Comparison of ENCODE assay signal across 9 mouse cellular contexts in the genomic region with DNA sequence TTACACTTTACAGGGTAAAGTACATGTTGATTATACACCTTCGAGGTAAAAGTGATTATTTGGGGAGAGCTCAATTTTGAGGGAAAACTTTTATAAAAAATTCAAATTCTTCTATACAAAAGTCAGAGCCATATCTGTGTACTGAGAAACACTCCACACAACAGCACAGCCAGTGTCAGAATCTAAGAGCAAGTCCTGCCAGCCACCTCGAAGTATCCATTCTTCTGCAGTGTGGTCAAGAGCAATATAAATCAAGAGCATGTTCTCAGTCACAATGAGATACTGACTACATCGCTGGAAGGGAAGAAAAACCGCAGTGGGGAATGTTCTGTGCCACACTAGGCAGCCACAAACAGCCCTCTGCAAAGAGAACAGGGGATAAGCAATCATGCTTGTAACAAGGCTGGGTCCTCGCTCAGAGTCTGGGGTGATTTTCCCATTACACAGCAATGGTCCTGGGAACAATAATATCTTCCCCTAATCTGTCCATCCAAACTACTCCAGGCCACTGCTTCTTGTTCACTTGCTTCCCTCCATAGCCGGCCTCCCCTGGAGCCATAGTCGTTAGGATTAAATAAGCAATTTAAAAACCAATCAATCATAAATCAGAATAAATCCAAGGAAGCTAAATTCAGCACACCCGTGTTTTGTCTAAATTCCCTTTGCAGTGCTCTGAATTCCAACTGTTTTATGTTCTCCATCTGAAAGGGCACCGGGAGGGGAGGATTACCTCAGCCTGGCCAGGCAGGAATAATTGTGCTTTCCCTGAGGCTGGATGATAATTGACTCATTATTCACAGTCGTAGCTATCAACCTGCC. TPM values are rescaled to one million over a fixed set of nuclear protein-coding genes. Genes with fewer than 3 reads are reported as not detected.
A peak's percentile ranks its signal among the peaks of the same experiment; 100 is the strongest.
DNase-seq lines count a peak whose midpoint lies in the region; ATAC-seq and TF ChIP-seq lines count a peak whose summit lies in the region.
"Had no signal": no experiment of that assay in that cellular context is flagged by ENCODE, and none has a peak within 500 bp of the region (broad histone marks: within the 10 kb centered on the region; RNA-seq: fewer than 3 reads in every experiment).

No protein-coding gene starts in this region.

- 0 out of 2 replicates have a peak overlapping the region, but pooled peaks have one; percentile 8 for H3K27ac ChIP-seq in forebrain, embryonic 16.5 days (ENCODE audit: low read length)
- H3K27ac ChIP-seq in midbrain, embryonic 12.5 days (replicated peaks), result peak overlapping the region; percentile 80

- H3K27me3 ChIP-seq in forebrain, embryonic 16.5 days (replicated peaks; ENCODE audit: control insufficient read depth, insufficient read depth, low read length), result no peaks in the 10 kb centered on the region
- H3K27me3 ChIP-seq in midbrain, embryonic 12.5 days, result peaks cover 3% of the 10 kb centered on the region; the same call in 1 of the 2 replicates

- H3K9me3 ChIP-seq in forebrain, embryonic 16.5 days (ENCODE audit: control insufficient read depth, low read length), result no peaks in the 10 kb centered on the region
- no peaks in the 10 kb centered on the region for H3K9me3 ChIP-seq in midbrain, embryonic 12.5 days

- H3K4me2 ChIP-seq in forebrain, embryonic 16.5 days (ENCODE audit: low read length), result no peak overlapping the region
- H3K4me2 ChIP-seq in midbrain, embryonic 12.5 days (replicated peaks), result 0 out of 2 replicates have a peak overlapping the region, but pooled peaks have one; percentile 3

- H3K4me3 ChIP-seq in forebrain, embryonic 16.5 days (replicated peaks; ENCODE audit: low read length), result no peak overlapping the region
- no peak overlapping the region for H3K4me3 ChIP-seq in midbrain, embryonic 12.5 days

- peak; percentile 88 for ATAC-seq in forebrain, embryonic 16.5 days
- peak; percentile 76 for ATAC-seq in midbrain, embryonic 12.5 days (ENCODE audit: low FRiP score, low read depth)
- no peak for ATAC-seq in megakaryocyte-erythroid progenitor cell, adult 5-6 weeks (replicated peaks; ENCODE audit: low FRiP score, low TSS enrichment, poor library complexity, severe bottlenecking)

- TF ChIP-seq CTCF in brain, embryonic 14.5 days (IDR thresholded peaks at IDR 0.05; ENCODE audit: borderline replicate concordance, extremely low read depth, insufficient read depth, insufficient read length), result no peak

- 8% methylated on average over 10 of the region's 10 CpGs for WGBS in forebrain, embryonic 16.5 days
- 19% methylated on average over 10 of the region's 10 CpGs for WGBS in midbrain, embryonic 12.5 days

- H3K9ac ChIP-seq in forebrain, embryonic 16.5 days (replicated peaks; ENCODE audit: low read depth, low read length), result no peak overlapping the region
- no peak overlapping the region for H3K9ac ChIP-seq in midbrain, embryonic 12.5 days (replicated peaks)

- DNase-seq in brain, embryonic 14.5 days (ENCODE audit: low read depth), result peak; percentile 94
- peak; percentile 47 to 49 for DNase-seq in cerebellum, postnatal 14 days
- DNase-seq in spleen, adult 18-20 months, result no peak
- no peak for DNase-seq in kidney, postnatal 14 days
- DNase-seq in layer of hippocampus, postnatal 36 days, result no peak

- peaks cover 10% of the 10 kb centered on the region for H3K4me1 ChIP-seq in forebrain, embryonic 16.5 days (replicated peaks; ENCODE audit: control insufficient read depth, insufficient read depth, low read length)
- peaks cover 32% of the 10 kb centered on the region for H3K4me1 ChIP-seq in midbrain, embryonic 12.5 days

- no peaks in the 10 kb centered on the region for H3K36me3 ChIP-seq in forebrain, embryonic 16.5 days (ENCODE audit: control insufficient read depth, insufficient read depth)
- no peaks in the 10 kb centered on the region for H3K36me3 ChIP-seq in midbrain, embryonic 12.5 days

- TF ChIP-seq POLR2A in brain, embryonic 14.5 days (IDR thresholded peaks at IDR 0.05; ENCODE audit: borderline replicate concordance, extremely low read depth, insufficient read depth, insufficient read length, poor library complexity, severe bottlenecking), result no peak

RNA-seq across cellular contexts. Expression of gene Rag2, which starts 32.3 kb away (rescaled TPM):
- 0.03 TPM in 1 of 2 replicates, not detected in the other for polyA plus RNA-seq in brain, embryonic 14.5 days (2012; rRNA removed)
- polyA plus RNA-seq in forebrain, embryonic 16.5 days (2015; fragmentation: Nextera tagmentation; extraction: Ambion mirVana), result not detected in 2 replicates
- not detected in 2 replicates for polyA plus RNA-seq in midbrain, embryonic 12.5 days (2016; fragmentation: Nextera tagmentation; extraction: Ambion mirVana)
- total RNA-seq in megakaryocyte-erythroid progenitor cell, adult 5-6 weeks (2014; fragmentation: Nextera tagmentation), result 0.35 and 0.90 TPM in 2 replicates
- 0.34 and 2.0 TPM in 2 replicates for total RNA-seq in megakaryocyte-erythroid progenitor cell, adult 5-6 weeks (2017)
- not detected for total RNA-seq in layer of hippocampus, postnatal 36 days (2021)
- total RNA-seq: layer of hippocampus, postnatal 10 days had no signal

RNA-seq across cellular contexts. Expression of gene Rag1, which starts 57.1 kb away (rescaled TPM):
- polyA plus RNA-seq in brain, embryonic 14.5 days (2012; rRNA removed), result 0.11 and 0.16 TPM in 2 replicates
- 0.05 and 0.07 TPM in 2 replicates for polyA plus RNA-seq in forebrain, embryonic 16.5 days (2015; fragmentation: Nextera tagmentation; extraction: Ambion mirVana)
- polyA plus RNA-seq in midbrain, embryonic 12.5 days (2016; fragmentation: Nextera tagmentation; extraction: Ambion mirVana), result 0.06 and 0.10 TPM in 2 replicates
- 0.99 and 2.2 TPM in 2 replicates for total RNA-seq in megakaryocyte-erythroid progenitor cell, adult 5-6 weeks (2014; fragmentation: Nextera tagmentation)
- 0.23 and 1.1 TPM in 2 replicates for total RNA-seq in megakaryocyte-erythroid progenitor cell, adult 5-6 weeks (2017)
- under 1 TPM; 0.10 to 0.12 TPM for total RNA-seq in layer of hippocampus, postnatal 36 days (2021)

RNA-seq across cellular contexts. Expression of gene B230118H07Rik, which starts 57.1 kb away (rescaled TPM):
- polyA plus RNA-seq in brain, embryonic 14.5 days (2012; rRNA removed), result 19.1 and 20.2 TPM in 2 replicates
- polyA plus RNA-seq in forebrain, embryonic 16.5 days (2015; fragmentation: Nextera tagmentation; extraction: Ambion mirVana), result 44.1 and 44.4 TPM in 2 replicates
- 47.3 and 56.2 TPM in 2 replicates for polyA plus RNA-seq in midbrain, embryonic 12.5 days (2016; fragmentation: Nextera tagmentation; extraction: Ambion mirVana)
- total RNA-seq in megakaryocyte-erythroid progenitor cell, adult 5-6 weeks (2014; fragmentation: Nextera tagmentation), result 13.1 and 34.1 TPM in 2 replicates
- total RNA-seq in megakaryocyte-erythroid progenitor cell, adult 5-6 weeks (2017), result 45.4 and 76.2 TPM in 2 replicates
- 10 to 100 TPM; 32.8 to 35.2 TPM for total RNA-seq in layer of hippocampus, postnatal 36 days (2021)

Comparison
In these comparisons a context has a peak if more than half of its experiments do, and no peak if none do; other contexts are left out.
1. DNase-seq: peak in brain, embryonic 14.5 days (single experiment) and cerebellum, postnatal 14 days (2 of 2); none in spleen, adult 18-20 months (0 of 2), kidney, postnatal 14 days (single experiment) and layer of hippocampus, postnatal 36 days (0 of 2).